Mouse (Mus musculus) retina, embryonic 14.5 days (tissue): ENCODE data around the gene Fcho2.

Experiments
- DNase-seq: peaks from one replicate; pipeline ENCODE4 v3.0.0-alpha.2; 2015; ENCODE audit warnings: low spot score

Fcho2 gene

GRCm38 (mm10) chr13:98804480-98804879, 10.8 kb downstream of the Fcho2 start:
- no peak for DNase-seq

DNA sequence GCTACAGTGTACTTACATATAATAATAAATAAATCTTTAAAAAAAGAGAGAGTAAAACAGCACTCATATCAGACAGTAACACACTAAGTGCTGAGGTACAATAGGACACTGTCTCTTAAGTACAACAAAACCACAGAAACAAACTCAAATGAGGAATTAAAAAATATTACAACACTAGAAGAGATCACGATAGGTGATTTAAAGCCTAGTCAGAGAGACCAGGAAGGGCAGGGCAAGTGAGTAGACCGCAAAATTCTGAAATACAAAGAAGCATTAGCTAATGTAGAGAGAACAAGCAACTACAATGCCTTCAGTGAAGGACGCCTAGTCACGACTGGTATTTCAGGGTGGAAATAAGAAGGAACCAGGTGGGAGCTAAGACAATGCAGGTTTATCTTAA, 11.6 kb downstream of the Fcho2 start:
- DNase-seq, result no peak

- no peak for DNase-seq
Measured at GRCm38 (mm10) chr13:98802957-98803356, 12.3 kb downstream of the Fcho2 start.

GRCm38 (mm10) chr13:98795511-98795910, 19.7 kb downstream of the Fcho2 start:
- no peak for DNase-seq

DNA sequence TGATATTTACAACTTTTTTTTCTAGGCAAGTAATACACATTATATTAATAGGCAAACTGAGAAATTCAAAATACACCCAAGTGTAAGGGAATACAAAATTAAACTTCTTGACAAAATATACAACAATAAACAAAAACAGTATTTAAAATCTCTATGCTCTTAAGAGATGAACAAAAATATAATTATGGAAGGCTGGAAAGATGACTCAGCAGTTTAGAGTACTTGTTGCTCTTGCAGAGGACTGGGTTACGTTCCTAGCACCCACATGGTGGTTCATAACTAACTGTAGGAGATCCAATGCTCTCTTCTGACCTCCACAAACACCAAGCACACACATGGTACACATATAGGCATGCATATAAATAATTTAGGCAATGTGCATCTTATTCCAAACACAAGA, 22.4 kb downstream of the Fcho2 start:
- no peak for DNase-seq

DNA sequence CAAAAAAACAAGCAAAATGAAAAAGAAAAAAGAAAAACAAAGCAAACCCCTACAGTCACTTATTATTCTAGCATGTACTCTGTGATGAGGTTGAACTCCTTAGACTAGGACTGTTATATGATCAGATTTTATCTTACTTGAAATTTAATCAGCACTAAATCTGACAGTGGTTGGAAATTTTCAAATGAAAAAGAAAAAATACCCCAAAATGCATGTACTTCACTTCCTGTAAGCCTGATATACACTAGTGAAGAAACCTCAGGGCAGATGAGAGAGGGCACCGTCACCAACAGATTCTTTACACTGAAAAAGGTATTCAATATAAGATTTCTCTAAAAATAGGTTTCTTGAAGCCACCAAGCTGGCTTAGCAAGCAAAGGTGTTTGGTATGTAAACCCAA, 23.6 kb downstream of the Fcho2 start:
- DNase-seq, result no peak

DNA sequence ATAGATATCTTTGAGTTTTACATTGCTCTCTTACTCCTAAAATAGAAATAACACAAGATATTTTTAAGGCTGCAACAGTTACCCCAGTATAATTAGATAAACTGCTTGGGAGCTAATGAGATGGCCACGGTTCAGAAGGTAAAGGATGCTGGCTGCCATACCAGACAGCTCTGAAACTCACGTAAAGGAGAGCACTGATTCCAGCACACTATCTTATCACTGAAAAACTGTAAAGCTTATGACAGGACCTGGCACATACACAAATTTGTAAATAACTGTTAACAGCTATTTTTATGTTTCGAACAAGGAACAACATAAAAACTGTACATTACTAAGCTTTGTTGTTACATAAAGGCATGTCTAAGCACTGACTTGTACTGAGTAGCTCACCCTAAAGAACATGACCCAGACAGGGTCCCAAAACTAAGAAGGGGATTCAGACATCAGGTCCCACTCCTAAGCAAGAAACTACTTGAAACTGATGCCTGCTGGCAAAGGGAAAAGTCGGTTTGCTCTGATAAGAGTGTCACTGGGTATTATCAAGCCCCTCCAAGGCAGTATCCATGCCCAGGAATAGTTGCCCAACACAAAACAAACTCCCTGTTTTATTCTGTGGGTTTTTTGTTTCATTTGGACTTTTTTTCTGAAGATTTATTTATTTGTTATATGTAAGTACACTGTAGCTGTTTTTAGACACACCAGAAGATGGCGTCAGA, 28.1 kb downstream of the Fcho2 start:
- DNase-seq, result no peak

- no peak for DNase-seq
Measured at GRCm38 (mm10) chr13:98777959-98778358, 37.3 kb downstream of the Fcho2 start.

GRCm38 (mm10) chr13:98771484-98771883, 43.8 kb downstream of the Fcho2 start:
- DNase-seq, result no peak

- DNase-seq, result peak; percentile 64
Measured at GRCm38 (mm10) chr13:98768329-98768728, 46.9 kb downstream of the Fcho2 start.

DNA sequence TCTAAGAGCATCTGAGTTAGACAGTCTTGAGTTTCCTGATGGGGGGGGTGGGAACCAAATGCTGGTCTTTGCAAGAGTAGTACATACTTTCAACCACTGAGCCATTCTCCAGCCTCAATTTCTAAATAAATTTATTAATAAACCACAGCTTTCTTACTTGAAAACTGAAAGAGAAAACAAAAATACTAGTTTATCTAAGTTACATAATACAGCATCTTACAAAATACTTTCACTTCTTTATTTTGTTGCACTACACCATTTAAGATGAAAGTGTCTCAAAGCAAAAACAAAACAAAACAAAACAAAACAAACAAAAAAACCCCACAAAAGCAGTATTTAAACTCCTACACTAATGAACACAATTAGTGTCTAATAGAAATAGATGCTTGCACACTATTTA, 53.5 kb downstream of the Fcho2 start:
- no peak for DNase-seq

DNA sequence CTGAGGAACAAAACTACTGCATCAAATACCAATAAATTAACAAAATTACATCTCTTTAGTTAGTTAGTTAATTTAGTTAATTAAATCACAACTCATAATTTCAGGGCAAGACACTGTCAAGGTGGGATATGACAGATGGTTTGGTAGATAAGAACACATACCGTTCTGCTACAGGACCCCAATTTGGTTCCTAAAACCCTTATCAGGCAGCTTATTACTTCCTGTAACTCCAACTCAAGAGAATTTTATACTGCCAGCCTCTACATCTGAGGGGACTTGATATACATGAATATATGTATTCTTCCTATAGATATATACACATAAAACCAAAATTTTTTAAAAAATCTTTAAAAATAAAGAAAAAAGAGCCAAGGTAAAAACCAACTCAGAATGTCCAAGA, 59.4 kb downstream of the Fcho2 start:
- no peak for DNase-seq

DNA sequence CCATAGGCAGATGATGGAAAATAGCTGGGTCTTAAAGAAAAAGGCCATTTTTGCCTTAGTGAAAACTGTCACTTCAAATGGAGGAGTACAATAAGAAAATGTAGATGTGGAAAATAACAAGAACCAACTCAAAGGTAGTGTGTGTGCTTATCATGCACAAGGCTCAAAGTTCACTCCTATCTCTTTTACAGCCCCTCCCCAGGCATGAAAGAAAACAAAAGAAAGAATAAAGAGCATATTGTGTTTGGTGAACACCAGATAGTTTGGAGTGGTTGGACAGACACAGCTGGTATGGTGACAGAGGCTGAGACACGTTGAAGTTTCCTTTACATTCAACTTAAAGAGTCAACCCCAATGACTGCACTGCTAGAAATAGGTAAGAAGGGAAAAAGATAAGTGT, 70.6 kb downstream of the Fcho2 start:
- DNase-seq, result no peak

DNA sequence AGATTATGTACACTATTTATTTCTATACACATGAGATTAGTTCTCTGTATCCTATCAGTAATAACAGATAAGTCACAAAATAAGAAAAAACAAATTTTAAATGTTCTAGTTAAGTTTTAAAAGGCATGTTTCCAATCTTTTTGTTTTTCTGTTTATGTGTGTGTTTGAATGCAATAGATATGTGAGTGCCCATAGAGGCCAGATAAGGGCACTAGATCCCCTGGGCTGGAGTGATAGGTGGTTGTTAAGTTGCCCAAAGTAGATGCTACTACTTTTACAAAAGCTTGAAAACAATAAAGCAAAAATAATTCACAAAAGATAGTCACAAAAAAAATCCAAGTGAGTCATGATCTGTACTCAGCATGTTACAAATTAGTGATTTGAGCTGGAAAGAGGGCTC, 71.4 kb downstream of the Fcho2 start:
- no peak for DNase-seq

- DNase-seq, result no peak
Measured at GRCm38 (mm10) chr13:98743214-98743613, 72.0 kb downstream of the Fcho2 start.

GRCm38 (mm10) chr13:98738213-98738612, 77.0 kb downstream of the Fcho2 start:
- DNase-seq, result no peak

DNA sequence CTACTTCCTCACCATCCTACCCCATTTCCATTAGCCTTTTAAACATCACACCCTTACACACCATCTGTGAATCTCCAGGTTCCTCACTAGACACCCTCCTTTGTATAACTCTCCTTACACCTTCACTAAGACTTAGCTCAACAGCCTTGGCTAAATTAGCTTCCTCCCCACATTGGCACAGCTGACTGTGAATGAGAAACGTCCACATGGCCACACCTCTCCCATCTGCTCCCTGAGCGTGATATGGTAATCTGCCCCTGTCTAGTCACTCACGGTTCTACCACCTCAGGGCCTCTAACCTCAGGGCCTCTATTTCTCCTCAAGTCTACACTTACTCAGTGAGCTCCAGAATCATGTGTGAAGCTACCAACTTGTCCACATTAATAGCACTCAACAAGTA, 82.0 kb downstream of the Fcho2 start:
- no peak for DNase-seq

DNA sequence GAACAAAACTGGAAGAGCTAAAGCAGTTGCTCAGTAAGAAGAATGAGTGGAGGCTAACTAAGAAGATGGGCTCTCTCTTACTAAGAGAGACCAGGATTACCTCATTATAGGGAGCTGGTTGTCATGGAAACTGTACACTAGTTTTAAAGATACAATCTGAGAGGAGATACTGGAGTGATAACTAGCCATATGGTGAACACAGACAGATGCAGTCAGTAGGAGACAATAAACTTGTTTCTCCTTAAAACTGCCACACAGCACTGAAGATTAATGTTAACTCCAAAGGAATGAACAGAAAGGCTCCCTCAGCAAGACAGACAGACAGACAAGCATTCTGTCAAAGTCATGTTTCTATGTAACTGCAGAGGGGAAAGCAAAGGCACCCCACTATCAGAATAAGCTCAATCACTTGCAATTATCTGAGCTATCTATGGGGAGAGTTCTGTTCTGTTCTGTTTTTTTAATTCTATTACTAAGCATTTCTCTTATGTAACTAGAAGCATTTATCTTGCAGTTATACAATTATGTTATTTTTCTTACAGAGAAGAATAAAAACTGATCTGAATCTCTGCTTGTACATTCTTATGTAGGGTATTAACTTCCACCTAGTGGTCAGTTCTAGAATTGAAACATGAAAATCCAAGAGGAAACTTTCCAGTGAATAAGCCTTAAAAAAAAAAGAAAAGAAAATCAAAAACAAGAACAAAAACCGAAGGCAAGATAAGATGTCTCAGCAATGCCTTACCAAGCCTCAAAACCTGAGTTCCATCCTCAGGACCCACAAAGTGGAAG, 85.8 kb downstream of the Fcho2 start:
- DNase-seq, result peak; percentile 38

- peak; percentile 32 for DNase-seq
Measured at GRCm38 (mm10) chr13:98726494-98726893, 88.8 kb downstream of the Fcho2 start.

DNA sequence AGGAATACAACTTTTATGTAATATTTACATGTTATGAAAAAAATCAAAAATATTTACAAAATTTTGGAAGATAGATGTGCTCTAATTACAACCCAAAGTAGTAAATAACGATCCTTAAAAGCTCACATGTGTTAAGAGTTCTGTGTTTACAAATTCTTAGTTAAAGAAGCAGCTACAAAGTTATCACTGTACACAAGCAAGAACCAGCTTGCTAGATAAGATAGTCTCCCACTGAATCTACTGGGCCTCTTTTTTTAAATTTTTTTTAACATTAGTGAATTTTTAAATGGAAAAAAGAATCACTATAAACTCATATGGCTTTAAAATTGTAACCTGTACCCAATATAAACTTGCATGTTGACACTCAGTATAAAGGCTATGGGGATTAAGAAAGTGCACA, 91.8 kb downstream of the Fcho2 start:
- no peak for DNase-seq

DNA sequence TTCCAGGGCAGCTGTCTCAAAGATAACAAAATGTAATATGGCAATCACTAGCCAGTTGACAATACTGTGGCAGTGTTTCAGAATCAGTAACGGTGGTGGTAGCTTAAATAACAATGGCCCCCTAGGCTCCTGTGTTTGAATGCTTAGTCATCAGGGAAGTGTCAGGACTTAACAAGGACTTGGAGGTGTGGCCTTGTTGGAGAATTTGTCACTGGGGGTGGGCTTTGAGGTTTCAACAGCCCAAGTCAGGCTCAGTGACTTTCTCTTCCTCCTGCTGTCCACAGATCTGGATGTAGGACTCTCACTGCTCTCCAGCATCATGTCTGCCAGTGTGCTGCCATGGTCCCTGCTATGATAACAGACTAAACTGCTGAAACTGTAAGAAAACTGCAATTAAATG, 93.0 kb downstream of the Fcho2 start:
- no peak for DNase-seq

GRCm38 (mm10) chr13:98716176-98716575, 99.1 kb downstream of the Fcho2 start:
- no peak for DNase-seq

DNA sequence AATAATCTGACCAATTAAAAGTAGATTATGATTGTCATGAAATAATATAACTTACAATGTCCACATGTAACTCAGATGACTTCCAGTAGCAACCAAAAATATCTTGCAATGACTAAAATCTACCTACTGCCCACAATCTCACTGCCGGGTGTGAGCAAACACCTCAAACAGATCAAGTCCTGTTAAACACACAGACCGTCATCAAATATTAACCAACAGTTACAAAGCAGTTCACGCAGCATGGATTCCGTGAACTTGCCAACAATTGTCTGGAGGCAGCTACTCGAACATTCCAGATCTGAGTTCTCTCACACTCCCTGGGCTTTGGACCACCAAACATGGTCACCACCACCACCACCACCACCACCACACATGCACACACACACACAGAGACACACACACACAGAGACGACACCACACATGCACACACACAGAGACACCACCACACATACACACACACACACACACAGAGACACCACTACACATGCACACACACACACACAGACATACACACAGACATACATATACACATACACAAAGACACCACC, 99.7 kb downstream of the Fcho2 start:
- no peak for DNase-seq
